Mouse (Mus musculus) embryonic facial prominence, embryonic 10.5 days (tissue): ENCODE results near the gene Bcl11b. TPM values are rescaled to one million over a fixed set of nuclear protein-coding genes. Genes with fewer than 3 reads are reported as not detected.

Experiments
- DNase-seq: peaks from one replicate; pipeline ENCODE4 v3.0.0-alpha.2; 2017; ENCODE audit warnings: low spot score
- H3K27ac ChIP-seq: fragments of 300-500 bp; sonication (generic); replicated peaks from 2 replicates; pipeline ENCODE4 v1.5.1; 2016; ENCODE audit warnings: mild to moderate bottlenecking
- H3K27me3 ChIP-seq: fragments of 300-500 bp; sonication (generic); replicated peaks from 2 replicates; pipeline ENCODE4 v1.6.1; 2016; ENCODE audit warnings: low read depth, mild to moderate bottlenecking; ENCODE audit not compliant: poor library complexity, severe bottlenecking
- H3K36me3 ChIP-seq: fragments of 300-500 bp; sonication (generic); replicated peaks from 2 replicates; pipeline ENCODE4 v1.6.1; 2016; ENCODE audit warnings: mild to moderate bottlenecking, moderate library complexity
- H3K4me1 ChIP-seq: fragments of 300-500 bp; sonication (generic); 2 replicates; pipeline ENCODE4 v1.6.1; 2016
- H3K4me3 ChIP-seq: fragments of 300-500 bp; sonication (generic); 2 replicates; pipeline ENCODE4 v1.5.1; 2016; ENCODE audit warnings: mild to moderate bottlenecking, moderate library complexity
- H3K9me3 ChIP-seq: fragments of 300-500 bp; sonication (generic); 2 replicates; pipeline ENCODE4 v1.6.1; 2016; ENCODE audit warnings: mild to moderate bottlenecking
- WGBS: fragments of 180-500 bp; shearing (Covaris S2); methylation state at CpG from one replicate; pipeline ENCODE4 v1.1.7; 2016; 5-methylcytosine and 5-hydroxymethylcytosine counted together
- polyA plus RNA-seq: library from polyadenylated mRNA; unstranded; fragments of >200 nt; fragmentation: Nextera tagmentation; extraction: Ambion mirVana; gene quantifications from 2 replicates; pipeline ENCODE4 v1.2.1, GENCODE M21; 2016

The Bcl11b gene
- polyA plus RNA-seq, 1 experiment from 2014 or later = 10.4 TPM

GRCm38 (mm10) chr12:107869526-107870050 lies 133.8 kb downstream of the Bcl11b start:
- Histone ChIP-seq H3K9me3 (no peaks in the 10 kb centered on the region), H3K27me3 (no peaks in the 10 kb centered on the region), H3K4me1 (no peaks in the 10 kb centered on the region), H3K36me3 (no peaks in the 10 kb centered on the region), H3K4me3 (no peak overlapping the region), H3K27ac (no peak overlapping the region)
- WGBS = 83% methylated on average over 20 of the region's 20 CpGs
- no peak for DNase-seq

- H3K4me3 ChIP-seq = no peak overlapping the region
- no peaks in the 10 kb centered on the region for H3K9me3 ChIP-seq
- no peaks in the 10 kb centered on the region for H3K36me3 ChIP-seq
- no peaks in the 10 kb centered on the region for H3K4me1 ChIP-seq
- H3K27me3 ChIP-seq = no peaks in the 10 kb centered on the region
- WGBS = 90% methylated on average over 2 of the region's 2 CpGs
- H3K27ac ChIP-seq = no peak overlapping the region
- DNase-seq = no peak
Measured at GRCm38 (mm10) chr12:107868291-107868690, 135.1 kb downstream of the Bcl11b start.

Other genes with a start within 250 kb of the Bcl11b start
- 79.6 and 81.5 TPM in 2 replicates for gene Setd3, start 175.7 kb upstream of the Bcl11b start, polyA plus RNA-seq
- gene Ccnk, start 176.0 kb upstream of the Bcl11b start, polyA plus RNA-seq = 2.7 and 3.2 TPM in 2 replicates